Mouse (Mus musculus): ENCODE results near the gene Dnase2b. TPM values are rescaled to one million over a fixed set of nuclear protein-coding genes. Genes with fewer than 3 reads are reported as not detected.

Dnase2b gene
- total and polyA plus RNA-seq, 2 experiments = 6.6 to 11.0 TPM

DNA sequence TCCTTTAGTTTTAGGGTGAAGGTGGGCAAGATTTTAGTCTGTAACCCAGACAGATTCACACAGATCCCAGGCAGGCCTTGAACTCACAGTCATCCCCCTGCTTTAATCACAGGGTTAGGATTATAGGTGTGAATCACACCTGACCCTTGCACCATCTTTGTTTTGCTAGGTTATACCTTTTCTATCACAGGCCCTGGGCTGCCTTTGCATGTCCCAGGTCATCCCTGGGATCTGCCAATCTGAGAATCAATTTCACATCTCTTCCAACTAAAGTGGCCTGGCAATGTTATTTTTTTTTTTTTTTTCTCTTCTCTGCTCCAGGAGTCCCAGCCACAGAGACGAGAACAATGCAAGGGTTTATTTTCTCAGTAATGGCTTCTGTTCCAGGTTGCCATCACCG lies 23.8 kb downstream of the Dnase2b start:
- peaks cover 33% of the 10 kb centered on the region for H3K4me1 ChIP-seq (ENCODE audit: control insufficient read depth, insufficient read depth, low read length)
- peak; percentile 93 for DNase-seq (ENCODE audit: extremely low read depth, low read depth, low spot score)
- TF ChIP-seq CTCF (IDR thresholded peaks at IDR 0.05; ENCODE audit: low read depth, low read length) = no peak
- TF ChIP-seq POLR2A (IDR thresholded peaks at IDR 0.05; ENCODE audit: extremely low read depth, insufficient read depth, low read length) = no peak
- peak overlapping the region; percentile 50 for H3K9ac ChIP-seq (ENCODE audit: low read depth, low read length)
- H3K27me3 ChIP-seq (ENCODE audit: control insufficient read depth, insufficient read depth, low read length) = no peaks in the 10 kb centered on the region
- H3K79me2 ChIP-seq (ENCODE audit: control insufficient read depth, insufficient read depth, low read length) = no peaks in the 10 kb centered on the region; the same call in 1 of the 2 replicates
- H3K4me3 ChIP-seq (ENCODE audit: insufficient read depth, low read depth, low read length) = no peak overlapping the region
- H3K27ac ChIP-seq (replicated peaks; ENCODE audit: insufficient read depth, low read depth, low read length) = peak overlapping the region; percentile 95
- WGBS = 12% methylated on average over 2 of the region's 2 CpGs
- H3K36me3 ChIP-seq (ENCODE audit: control insufficient read depth, insufficient read depth, low read length) = peaks cover 2% of the 10 kb centered on the region; the same call in 1 of the 2 replicates

DNA sequence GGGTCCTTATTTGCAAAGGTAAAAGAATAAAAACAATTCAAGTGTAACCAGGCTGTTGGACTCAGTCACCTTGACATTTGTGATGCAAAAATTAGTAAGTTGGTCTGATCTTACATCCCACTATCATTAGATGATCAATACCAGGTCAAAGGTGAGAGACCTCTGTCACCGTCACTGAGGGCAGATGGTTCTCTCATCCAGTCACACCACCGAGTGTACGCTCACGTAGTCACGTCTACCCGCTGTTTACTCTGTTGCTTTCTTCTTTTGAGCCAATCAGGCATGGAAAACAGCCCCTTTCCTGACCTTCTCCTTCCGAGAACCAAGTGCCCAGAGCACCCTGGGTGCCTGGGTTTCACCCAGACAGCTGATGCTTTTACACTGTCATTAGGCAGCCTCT lies 24.2 kb downstream of the Dnase2b start:
- Histone ChIP-seq H3K79me2 (ENCODE audit: control insufficient read depth, insufficient read depth, low read length) (no peaks in the 10 kb centered on the region; the same call in 1 of the 2 replicates), H3K27ac (replicated peaks; ENCODE audit: insufficient read depth, low read depth, low read length) (peak overlapping the region; percentile 98), H3K4me1 (ENCODE audit: control insufficient read depth, insufficient read depth, low read length) (peaks cover 33% of the 10 kb centered on the region), H3K9ac (ENCODE audit: low read depth, low read length) (peak overlapping the region; percentile 50), H3K36me3 (ENCODE audit: control insufficient read depth, insufficient read depth, low read length) (peaks cover 5% of the 10 kb centered on the region; the same call in 1 of the 2 replicates), H3K27me3 (ENCODE audit: control insufficient read depth, insufficient read depth, low read length) (no peaks in the 10 kb centered on the region), H3K4me3 (ENCODE audit: insufficient read depth, low read depth, low read length) (no peak overlapping the region)
- DNase-seq (ENCODE audit: extremely low read depth, low read depth, low spot score) = peak; percentile 100
- TF ChIP-seq CTCF (IDR thresholded peaks at IDR 0.05; ENCODE audit: low read depth, low read length) (no peak), POLR2A (IDR thresholded peaks at IDR 0.05; ENCODE audit: extremely low read depth, insufficient read depth, low read length) (no peak)
- WGBS = 19% methylated on average over 7 of the region's 7 CpGs

DNA sequence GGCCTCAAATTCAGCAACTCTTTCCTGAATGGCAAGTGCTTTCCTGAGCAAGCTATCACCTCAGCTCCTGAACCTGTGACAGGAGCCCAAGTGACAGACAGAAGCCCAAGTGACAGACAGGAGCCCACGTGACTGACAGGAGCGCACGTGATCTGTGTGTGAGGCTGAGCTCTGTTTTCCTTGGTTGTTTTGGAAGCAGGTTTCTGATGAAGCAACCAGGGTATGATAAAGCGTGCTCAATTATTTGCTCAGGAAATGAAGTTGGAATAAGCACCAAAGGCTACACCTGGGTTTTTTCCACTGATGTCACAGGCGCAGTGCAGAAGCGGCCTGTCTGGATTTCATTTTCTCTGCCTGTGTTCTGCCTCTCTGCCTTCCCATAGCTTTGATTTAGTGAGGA lies 25.9 kb downstream of the Dnase2b start:
- peak; percentile 100 for DNase-seq (ENCODE audit: extremely low read depth, low read depth, low spot score)
- Histone ChIP-seq H3K27ac (replicated peaks; ENCODE audit: insufficient read depth, low read depth, low read length) (peak overlapping the region; percentile 94), H3K27me3 (ENCODE audit: control insufficient read depth, insufficient read depth, low read length) (no peaks in the 10 kb centered on the region), H3K79me2 (ENCODE audit: control insufficient read depth, insufficient read depth, low read length) (no peaks in the 10 kb centered on the region; the same call in 1 of the 2 replicates), H3K4me3 (ENCODE audit: insufficient read depth, low read depth, low read length) (no peak overlapping the region), H3K36me3 (ENCODE audit: control insufficient read depth, insufficient read depth, low read length) (peaks cover 8% of the 10 kb centered on the region; the same call in 1 of the 2 replicates), H3K9ac (ENCODE audit: low read depth, low read length) (peak overlapping the region; percentile 71), H3K4me1 (ENCODE audit: control insufficient read depth, insufficient read depth, low read length) (peaks cover 27% of the 10 kb centered on the region)
- 20% methylated on average over 6 of the region's 6 CpGs for WGBS
- TF ChIP-seq POLR2A (IDR thresholded peaks at IDR 0.05; ENCODE audit: extremely low read depth, insufficient read depth, low read length) = no peak
- TF ChIP-seq CTCF (IDR thresholded peaks at IDR 0.05; ENCODE audit: low read depth, low read length) = no peak

DNA sequence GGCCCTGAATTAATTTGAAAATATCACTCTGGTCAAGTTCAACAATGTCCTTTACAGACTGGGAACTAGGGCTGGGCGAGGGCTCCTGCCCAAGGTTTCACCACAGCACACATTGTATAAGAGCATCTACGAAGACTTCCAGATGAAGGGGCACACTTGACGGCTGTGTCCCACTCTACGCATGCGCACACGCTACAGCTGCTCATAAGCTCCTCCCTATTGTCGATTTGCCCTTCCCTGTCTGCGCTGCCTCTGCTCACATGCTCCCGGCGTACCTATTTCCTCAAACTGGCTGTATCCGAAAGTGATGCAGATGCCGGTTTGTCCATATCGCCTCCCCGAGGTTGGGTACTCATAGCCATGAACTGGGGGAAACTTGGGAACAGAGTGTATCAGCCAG lies 28.8 kb downstream of the Dnase2b start:
- H3K27ac ChIP-seq (replicated peaks; ENCODE audit: insufficient read depth, low read depth, low read length) = no peak overlapping the region
- no peaks in the 10 kb centered on the region for H3K27me3 ChIP-seq (ENCODE audit: control insufficient read depth, insufficient read depth, low read length)
- WGBS = 97% methylated on average over 14 of the region's 14 CpGs
- peaks cover 10% of the 10 kb centered on the region for H3K4me1 ChIP-seq (ENCODE audit: control insufficient read depth, insufficient read depth, low read length)
- no peaks in the 10 kb centered on the region for H3K79me2 ChIP-seq (ENCODE audit: control insufficient read depth, insufficient read depth, low read length)
- H3K9ac ChIP-seq (ENCODE audit: low read depth, low read length) = no peak overlapping the region
- peaks cover 12% of the 10 kb centered on the region; the same call in 1 of the 2 replicates for H3K36me3 ChIP-seq (ENCODE audit: control insufficient read depth, insufficient read depth, low read length)
- no peak overlapping the region for H3K4me3 ChIP-seq (ENCODE audit: insufficient read depth, low read depth, low read length)
- TF ChIP-seq POLR2A (IDR thresholded peaks at IDR 0.05; ENCODE audit: extremely low read depth, insufficient read depth, low read length) (no peak), CTCF (IDR thresholded peaks at IDR 0.05; ENCODE audit: low read depth, low read length) (no peak)
- DNase-seq (ENCODE audit: extremely low read depth, low read depth, low spot score) = no peak

DNA sequence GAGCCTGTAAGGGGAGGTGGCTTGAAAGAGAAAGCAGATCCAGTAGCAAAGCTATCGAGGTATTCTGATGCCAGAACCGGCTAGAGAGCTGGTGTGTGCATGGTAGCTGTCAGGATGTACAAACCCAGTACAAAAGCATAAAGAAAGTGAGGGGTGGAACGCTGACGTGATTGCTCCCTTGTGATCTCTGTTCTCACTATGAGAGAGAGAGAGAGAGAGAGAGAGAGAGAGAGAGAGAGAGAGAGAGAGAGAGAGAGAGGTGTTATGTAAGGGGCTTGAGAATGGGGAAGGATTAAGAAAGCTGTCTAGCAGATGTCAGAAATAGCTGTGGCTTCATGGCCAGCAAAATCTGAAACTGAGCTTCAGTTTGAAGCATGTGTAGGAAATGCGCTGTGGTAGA lies 31.5 kb downstream of the Dnase2b start:
- no peaks in the 10 kb centered on the region for H3K27me3 ChIP-seq (ENCODE audit: control insufficient read depth, insufficient read depth, low read length)
- no peak for TF ChIP-seq POLR2A (IDR thresholded peaks at IDR 0.05; ENCODE audit: extremely low read depth, insufficient read depth, low read length)
- no peak for TF ChIP-seq CTCF (IDR thresholded peaks at IDR 0.05; ENCODE audit: low read depth, low read length)
- H3K36me3 ChIP-seq (ENCODE audit: control insufficient read depth, insufficient read depth, low read length) = peaks cover 12% of the 10 kb centered on the region; the same call in 1 of the 2 replicates
- no peak overlapping the region for H3K9ac ChIP-seq (ENCODE audit: low read depth, low read length)
- H3K27ac ChIP-seq (replicated peaks; ENCODE audit: insufficient read depth, low read depth, low read length) = no peak overlapping the region
- peaks cover 8% of the 10 kb centered on the region for H3K4me1 ChIP-seq (ENCODE audit: control insufficient read depth, insufficient read depth, low read length)
- no peak overlapping the region for H3K4me3 ChIP-seq (ENCODE audit: insufficient read depth, low read depth, low read length)
- 85% methylated on average over 5 of the region's 5 CpGs for WGBS
- no peak for DNase-seq (ENCODE audit: extremely low read depth, low read depth, low spot score)
- no peaks in the 10 kb centered on the region for H3K79me2 ChIP-seq (ENCODE audit: control insufficient read depth, insufficient read depth, low read length)

DNA sequence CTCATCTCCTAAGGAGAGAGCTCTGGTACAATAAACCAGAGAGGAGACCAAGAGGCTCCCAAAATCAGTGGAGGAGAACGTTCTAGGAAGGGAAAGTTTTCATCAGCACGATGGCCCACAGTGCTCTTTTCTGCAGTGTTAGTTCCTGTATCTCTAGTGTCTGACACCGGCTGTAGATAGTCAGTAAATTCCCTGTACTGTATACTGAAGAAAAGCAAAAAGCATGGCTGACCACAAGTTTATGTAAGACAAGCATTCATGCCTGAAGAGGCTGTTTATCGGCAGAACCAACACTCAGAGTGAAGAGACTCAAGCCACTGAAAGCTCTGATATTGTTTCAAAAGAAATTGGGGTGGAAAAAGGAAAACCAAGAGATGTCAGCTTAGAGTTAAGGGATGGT lies 31.9 kb downstream of the Dnase2b start:
- DNase-seq (ENCODE audit: extremely low read depth, low read depth, low spot score) = no peak
- no peak overlapping the region for H3K9ac ChIP-seq (ENCODE audit: low read depth, low read length)
- no peak overlapping the region for H3K4me3 ChIP-seq (ENCODE audit: insufficient read depth, low read depth, low read length)
- WGBS = 83% methylated on average over 4 of the region's 4 CpGs
- no peaks in the 10 kb centered on the region for H3K27me3 ChIP-seq (ENCODE audit: control insufficient read depth, insufficient read depth, low read length)
- peaks cover 12% of the 10 kb centered on the region; the same call in 1 of the 2 replicates for H3K36me3 ChIP-seq (ENCODE audit: control insufficient read depth, insufficient read depth, low read length)
- H3K79me2 ChIP-seq (ENCODE audit: control insufficient read depth, insufficient read depth, low read length) = no peaks in the 10 kb centered on the region
- peaks cover 11% of the 10 kb centered on the region for H3K4me1 ChIP-seq (ENCODE audit: control insufficient read depth, insufficient read depth, low read length)
- TF ChIP-seq POLR2A (IDR thresholded peaks at IDR 0.05; ENCODE audit: extremely low read depth, insufficient read depth, low read length) = no peak
- H3K27ac ChIP-seq (replicated peaks; ENCODE audit: insufficient read depth, low read depth, low read length) = no peak overlapping the region

All from liver, adult 2 months (tissue).